Mouse (Mus musculus): ENCODE results near the gene Akap4. TPM values are rescaled to one million over a fixed set of nuclear protein-coding genes. Genes with fewer than 3 reads are reported as not detected.

The Akap4 gene
- polyA plus RNA-seq (2015; fragmentation: Illumina TruSeq; extraction: RNeasy Lipid Tissue Mini Kit (QIAGEN cat#74804); ENCODE audit: low read depth, low replicate concordance), result 0.36 TPM

GRCm38 (mm10) chrX:7067219-7067618 lies at the start of gene Akap4:
TSS of gene Akap4 (plus strand) at chrX:7067519.

GRCm38 (mm10) chrX:7041519-7041918 lies 25.8 kb upstream of the Akap4 start, which contains the start of gene Ccnb3:
TSS of gene Ccnb3 (minus strand) at chrX:7041619.

Other genes starting within 250 kb of the Akap4 start
- not detected for gene Ccnb3, start 25.9 kb upstream of the Akap4 start, polyA plus RNA-seq (2015; fragmentation: Illumina TruSeq; extraction: RNeasy Lipid Tissue Mini Kit (QIAGEN cat#74804); ENCODE audit: low read depth, low replicate concordance)